Mouse (Mus musculus): ENCODE data around the gene Vwa8.

Vwa8 gene

DNA sequence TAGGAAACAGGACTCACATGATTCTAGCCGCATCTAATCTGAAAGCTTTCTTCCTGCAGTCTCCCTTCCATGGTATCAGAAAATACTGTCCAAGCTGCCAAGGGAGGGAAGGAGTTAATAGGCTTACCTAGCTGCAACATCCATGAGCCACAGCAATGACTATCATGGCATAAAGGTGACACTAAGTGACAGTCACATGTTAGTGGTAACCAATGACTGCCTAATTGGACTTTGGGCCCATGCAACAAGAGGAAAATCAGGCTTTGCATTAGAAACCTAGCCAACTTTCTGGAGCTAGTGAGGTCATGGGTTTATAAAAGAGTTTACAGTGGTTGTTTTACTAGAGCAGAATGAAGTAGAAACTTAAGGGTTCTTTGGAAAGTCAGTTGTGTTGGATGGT lies 46.6 kb downstream of the Vwa8 start:
- no peaks in the 10 kb centered on the region for H3K9me3 ChIP-seq (ENCODE audit: low read length)
- no peaks in the 10 kb centered on the region for H3K27me3 ChIP-seq (ENCODE audit: insufficient read depth, low read length)
- H3K4me3 ChIP-seq (replicated peaks; ENCODE audit: low read length): no peak overlapping the region
- TF ChIP-seq POU5F1 (IDR thresholded peaks at IDR 0.05; ENCODE audit: borderline replicate concordance, low read length) (no peak), NANOG (IDR thresholded peaks at IDR 0.05; ENCODE audit: borderline replicate concordance, low read length) (no peak), CTCF (conservative IDR thresholded peaks at IDR 0.05; ENCODE audit: low read length) (no peak)
- H3K36me3 ChIP-seq (ENCODE audit: insufficient read depth, low read length): no peaks in the 10 kb centered on the region
- H3K4me1 ChIP-seq (replicated peaks; ENCODE audit: low read depth, low read length): no peaks in the 10 kb centered on the region

DNA sequence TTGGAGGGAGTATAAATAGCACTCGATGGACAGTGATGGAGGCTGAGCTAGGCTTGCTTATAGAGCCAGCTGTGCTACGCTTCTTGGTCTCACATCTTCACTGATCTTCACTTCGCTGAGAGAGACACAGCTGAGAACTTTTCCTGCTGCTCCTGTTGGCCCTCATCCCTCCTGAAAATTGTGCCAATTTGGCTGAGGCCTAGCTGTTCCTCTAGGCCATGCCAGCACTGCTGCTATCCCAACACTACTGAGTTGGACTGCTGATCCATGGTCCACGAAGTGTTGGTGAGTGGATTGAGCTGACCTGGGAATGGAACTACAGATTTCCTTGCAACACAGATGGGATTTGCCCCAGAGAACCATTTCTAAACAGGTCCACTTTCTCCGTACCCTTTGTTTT lies 47.4 kb downstream of the Vwa8 start:
- Histone ChIP-seq H3K36me3 (ENCODE audit: insufficient read depth, low read length) (no peaks in the 10 kb centered on the region), H3K4me3 (replicated peaks; ENCODE audit: low read length) (no peak overlapping the region), H3K4me1 (replicated peaks; ENCODE audit: low read depth, low read length) (no peaks in the 10 kb centered on the region), H3K9me3 (ENCODE audit: low read length) (no peaks in the 10 kb centered on the region), H3K27me3 (ENCODE audit: insufficient read depth, low read length) (no peaks in the 10 kb centered on the region)
- TF ChIP-seq POU5F1 (IDR thresholded peaks at IDR 0.05; ENCODE audit: borderline replicate concordance, low read length) (no peak), NANOG (IDR thresholded peaks at IDR 0.05; ENCODE audit: borderline replicate concordance, low read length) (no peak), CTCF (conservative IDR thresholded peaks at IDR 0.05; ENCODE audit: low read length) (no peak)

DNA sequence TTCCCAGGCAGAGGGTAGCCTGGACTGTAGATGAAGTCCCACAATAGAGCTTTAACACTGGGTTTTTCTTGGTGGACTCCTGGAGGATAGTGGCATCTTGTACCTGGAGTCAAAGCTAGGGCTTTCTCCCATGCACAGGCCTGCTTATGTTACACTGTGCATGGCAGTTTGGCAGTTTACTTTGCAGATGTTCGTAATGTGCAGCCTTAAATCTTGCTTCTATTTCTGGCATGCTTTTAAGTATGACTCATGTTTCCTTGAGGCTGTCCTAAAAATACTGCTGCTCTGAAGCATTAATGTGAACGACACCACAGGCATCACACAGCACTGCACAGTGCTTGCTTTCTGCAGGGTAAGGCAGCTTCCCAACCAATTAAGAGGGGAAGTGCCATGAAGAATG lies 51.9 kb downstream of the Vwa8 start:
- no peaks in the 10 kb centered on the region for H3K9me3 ChIP-seq (ENCODE audit: low read length)
- no peak overlapping the region for H3K4me3 ChIP-seq (replicated peaks; ENCODE audit: low read length)
- no peaks in the 10 kb centered on the region for H3K36me3 ChIP-seq (ENCODE audit: insufficient read depth, low read length)
- H3K27me3 ChIP-seq (ENCODE audit: insufficient read depth, low read length): no peaks in the 10 kb centered on the region
- no peak for TF ChIP-seq CTCF (conservative IDR thresholded peaks at IDR 0.05; ENCODE audit: low read length)
- no peak for TF ChIP-seq POU5F1 (IDR thresholded peaks at IDR 0.05; ENCODE audit: borderline replicate concordance, low read length)
- no peak for TF ChIP-seq NANOG (IDR thresholded peaks at IDR 0.05; ENCODE audit: borderline replicate concordance, low read length)
- H3K4me1 ChIP-seq (replicated peaks; ENCODE audit: low read depth, low read length): peaks cover 3% of the 10 kb centered on the region; the same call in 1 of the 2 replicates

GRCm38 (mm10) chr14:78908205-78908863 lies 59.5 kb downstream of the Vwa8 start:
- Histone ChIP-seq H3K4me3 (replicated peaks; ENCODE audit: low read length) (no peak overlapping the region), H3K27me3 (ENCODE audit: insufficient read depth, low read length) (no peaks in the 10 kb centered on the region), H3K4me1 (replicated peaks; ENCODE audit: low read depth, low read length) (peaks cover 3% of the 10 kb centered on the region; the same call in 1 of the 2 replicates), H3K36me3 (ENCODE audit: insufficient read depth, low read length) (peaks cover 18% of the 10 kb centered on the region), H3K9me3 (ENCODE audit: low read length) (no peaks in the 10 kb centered on the region)
- TF ChIP-seq CTCF (conservative IDR thresholded peaks at IDR 0.05; ENCODE audit: low read length) (no peak), POU5F1 (IDR thresholded peaks at IDR 0.05; ENCODE audit: borderline replicate concordance, low read length) (no peak)

DNA sequence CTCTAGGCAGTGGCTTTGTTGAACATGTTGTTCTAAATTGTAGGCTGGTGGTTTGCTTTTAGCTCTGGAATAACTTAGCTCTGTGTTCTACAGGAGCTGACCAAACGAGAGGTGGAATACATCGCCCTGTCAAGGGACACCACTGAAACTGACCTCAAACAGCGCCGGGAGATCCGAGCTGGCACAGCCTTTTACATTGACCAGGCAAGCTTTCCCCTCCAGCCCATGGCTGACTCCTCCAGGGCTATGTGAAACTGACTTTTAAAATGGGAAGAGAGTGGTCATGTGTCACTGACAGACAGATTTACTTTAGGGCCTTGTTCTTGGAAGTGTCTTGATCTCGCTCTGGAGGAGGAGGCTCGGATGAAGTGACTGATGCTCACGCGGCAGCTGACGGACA lies 63.2 kb downstream of the Vwa8 start:
- H3K27me3 ChIP-seq (ENCODE audit: insufficient read depth, low read length): no peaks in the 10 kb centered on the region
- H3K4me3 ChIP-seq (replicated peaks; ENCODE audit: low read length): no peak overlapping the region
- peaks cover 18% of the 10 kb centered on the region for H3K36me3 ChIP-seq (ENCODE audit: insufficient read depth, low read length)
- no peaks in the 10 kb centered on the region for H3K9me3 ChIP-seq (ENCODE audit: low read length)
- H3K4me1 ChIP-seq (replicated peaks; ENCODE audit: low read depth, low read length): no peaks in the 10 kb centered on the region
- TF ChIP-seq NANOG (IDR thresholded peaks at IDR 0.05; ENCODE audit: borderline replicate concordance, low read length): no peak
- no peak for TF ChIP-seq CTCF (conservative IDR thresholded peaks at IDR 0.05; ENCODE audit: low read length)
- no peak for TF ChIP-seq POU5F1 (IDR thresholded peaks at IDR 0.05; ENCODE audit: borderline replicate concordance, low read length)

- Histone ChIP-seq H3K4me1 (replicated peaks; ENCODE audit: low read depth, low read length) (no peaks in the 10 kb centered on the region), H3K4me3 (replicated peaks; ENCODE audit: low read length) (no peak overlapping the region)
- TF ChIP-seq NANOG (IDR thresholded peaks at IDR 0.05; ENCODE audit: borderline replicate concordance, low read length) (no peak), POU5F1 (IDR thresholded peaks at IDR 0.05; ENCODE audit: borderline replicate concordance, low read length) (no peak), CTCF (conservative IDR thresholded peaks at IDR 0.05; ENCODE audit: low read length) (no peak)
Observed at GRCm38 (mm10) chr14:78914180-78914579, 65.3 kb downstream of the Vwa8 start.

GRCm38 (mm10) chr14:78916691-78917090 lies 67.8 kb downstream of the Vwa8 start:
- Histone ChIP-seq H3K4me1 (replicated peaks; ENCODE audit: low read depth, low read length) (0 out of 2 replicates have a peak, but pooled peaks cover 3% of the 10 kb centered on the region), H3K27me3 (ENCODE audit: insufficient read depth, low read length) (no peaks in the 10 kb centered on the region), H3K4me3 (replicated peaks; ENCODE audit: low read length) (no peak overlapping the region), H3K36me3 (ENCODE audit: insufficient read depth, low read length) (peaks cover 7% of the 10 kb centered on the region; the same call in 1 of the 2 replicates), H3K9me3 (ENCODE audit: low read length) (no peaks in the 10 kb centered on the region)
- TF ChIP-seq POU5F1 (IDR thresholded peaks at IDR 0.05; ENCODE audit: borderline replicate concordance, low read length) (no peak), CTCF (conservative IDR thresholded peaks at IDR 0.05; ENCODE audit: low read length) (no peak), NANOG (IDR thresholded peaks at IDR 0.05; ENCODE audit: borderline replicate concordance, low read length) (no peak)

More at GRCm38 (mm10) chr14:78914180-78914579, 65.3 kb downstream of the Vwa8 start:
- peaks cover 18% of the 10 kb centered on the region for H3K36me3 ChIP-seq (ENCODE audit: insufficient read depth, low read length)
- no peaks in the 10 kb centered on the region for H3K9me3 ChIP-seq (ENCODE audit: low read length)
- no peaks in the 10 kb centered on the region for H3K27me3 ChIP-seq (ENCODE audit: insufficient read depth, low read length)

DNA sequence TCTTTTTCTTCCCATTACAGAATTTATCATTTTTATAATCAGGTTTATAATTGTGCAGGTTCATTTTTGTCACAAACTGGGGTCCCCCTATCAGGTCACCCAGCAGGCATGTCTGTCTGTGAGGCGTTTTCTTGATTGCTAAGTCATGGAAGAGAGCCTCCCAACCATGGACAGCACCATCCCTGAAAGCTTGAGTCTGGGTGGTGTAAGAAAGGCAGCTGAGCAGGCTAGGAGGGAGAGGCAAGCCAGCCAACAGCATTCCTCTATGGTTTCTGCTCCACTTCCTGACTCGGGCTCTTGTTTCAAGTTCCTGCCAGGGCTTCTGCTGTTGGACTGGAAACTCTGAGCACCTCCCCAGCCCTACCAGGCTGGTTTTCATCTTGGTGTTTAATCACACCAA lies 72.4 kb downstream of the Vwa8 start:
- no peaks in the 10 kb centered on the region for H3K27me3 ChIP-seq (ENCODE audit: insufficient read depth, low read length)
- H3K36me3 ChIP-seq (ENCODE audit: insufficient read depth, low read length): peaks cover 12% of the 10 kb centered on the region
- H3K4me1 ChIP-seq (replicated peaks; ENCODE audit: low read depth, low read length): 0 out of 2 replicates have a peak, but pooled peaks cover 8% of the 10 kb centered on the region
- H3K9me3 ChIP-seq (ENCODE audit: low read length): no peaks in the 10 kb centered on the region
- TF ChIP-seq CTCF (conservative IDR thresholded peaks at IDR 0.05; ENCODE audit: low read length) (no peak), NANOG (IDR thresholded peaks at IDR 0.05; ENCODE audit: borderline replicate concordance, low read length) (no peak), POU5F1 (IDR thresholded peaks at IDR 0.05; ENCODE audit: borderline replicate concordance, low read length) (no peak)
- no peak overlapping the region for H3K4me3 ChIP-seq (replicated peaks; ENCODE audit: low read length)

DNA sequence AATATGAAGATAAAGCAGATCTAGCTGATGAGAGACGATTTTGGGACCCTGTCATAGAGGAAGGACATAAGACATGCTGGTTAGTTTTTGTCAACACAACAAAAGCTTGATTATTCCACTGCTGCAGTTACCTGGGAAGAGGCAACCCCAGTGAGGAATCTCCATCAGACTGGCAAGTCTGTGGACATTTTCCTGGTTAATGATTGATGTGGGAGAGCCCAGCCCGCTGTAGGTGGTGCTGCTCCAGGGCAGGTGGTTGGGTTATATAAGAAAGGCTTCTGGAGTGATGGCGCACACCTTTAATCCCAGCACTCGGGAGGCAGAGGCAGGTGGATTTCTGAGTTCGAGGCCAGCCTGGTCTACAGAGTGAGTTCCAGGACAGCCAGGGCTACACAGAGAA lies 74.8 kb downstream of the Vwa8 start:
- Histone ChIP-seq H3K4me1 (replicated peaks; ENCODE audit: low read depth, low read length) (0 out of 2 replicates have a peak, but pooled peaks cover 8% of the 10 kb centered on the region), H3K9me3 (ENCODE audit: low read length) (no peaks in the 10 kb centered on the region), H3K27me3 (ENCODE audit: insufficient read depth, low read length) (no peaks in the 10 kb centered on the region), H3K4me3 (replicated peaks; ENCODE audit: low read length) (no peak overlapping the region), H3K36me3 (ENCODE audit: insufficient read depth, low read length) (peaks cover 15% of the 10 kb centered on the region)
- TF ChIP-seq NANOG (IDR thresholded peaks at IDR 0.05; ENCODE audit: borderline replicate concordance, low read length): no peak
- no peak for TF ChIP-seq POU5F1 (IDR thresholded peaks at IDR 0.05; ENCODE audit: borderline replicate concordance, low read length)
- no peak for TF ChIP-seq CTCF (conservative IDR thresholded peaks at IDR 0.05; ENCODE audit: low read length)
